Mouse (Mus musculus) forebrain, embryonic 13.5 days (tissue): ENCODE measurements around the gene Efna1. TPM values are rescaled to one million over a fixed set of nuclear protein-coding genes. Genes with fewer than 3 reads are reported as not detected.
A peak's percentile ranks its signal among the peaks of the same experiment; 100 is the strongest.

Source experiments
- ATAC-seq: fragments of 200-750 bp; cut with Nextera tagmentation; 2 replicates; pipeline ENCODE4 v1.8.0; 2017
- H3K27ac ChIP-seq: fragments of 300-500 bp; sonication (generic); 2 replicates; pipeline ENCODE4 v1.5.1; 2015; ENCODE audit warnings: inconsistent platforms, mild to moderate bottlenecking, moderate library complexity
- H3K27me3 ChIP-seq: fragments of 300-500 bp; sonication (generic); 2 replicates; pipeline ENCODE4 v1.6.1; 2015; ENCODE audit warnings: mild to moderate bottlenecking, inconsistent platforms
- H3K36me3 ChIP-seq: fragments of 300-500 bp; sonication (generic); 2 replicates; pipeline ENCODE4 v1.6.1; 2015; ENCODE audit warnings: mild to moderate bottlenecking, inconsistent platforms; ENCODE audit not compliant: poor library complexity, severe bottlenecking
- H3K4me1 ChIP-seq: fragments of 300-500 bp; sonication (generic); 2 replicates; pipeline ENCODE4 v1.6.1; 2015; ENCODE audit warnings: inconsistent platforms
- H3K4me2 ChIP-seq: fragments of 300-500 bp; sonication (generic); 2 replicates; pipeline ENCODE4 v1.6.1; 2015; ENCODE audit warnings: inconsistent platforms, mild to moderate bottlenecking, moderate library complexity
- H3K4me3 ChIP-seq: fragments of 300-500 bp; sonication (generic); 2 replicates; pipeline ENCODE4 v1.5.1; 2015; ENCODE audit warnings: mild to moderate bottlenecking, inconsistent platforms
- H3K9ac ChIP-seq: fragments of 300-500 bp; sonication (generic); 2 replicates; pipeline ENCODE4 v1.6.1; 2015; ENCODE audit warnings: mild to moderate bottlenecking, inconsistent platforms
- H3K9me3 ChIP-seq: fragments of 300-500 bp; sonication (generic); replicated peaks from 2 replicates; pipeline ENCODE4 v1.6.1; 2016; ENCODE audit warnings: inconsistent platforms
- WGBS: fragments of 180-500 bp; shearing (Covaris S2); methylation state at CpG from one replicate; pipeline ENCODE4 v1.1.7; 2015; 5-methylcytosine and 5-hydroxymethylcytosine counted together
- polyA plus RNA-seq: library from polyadenylated mRNA; unstranded; fragments of >200 nt; fragmentation: Nextera tagmentation; extraction: Ambion mirVana; gene quantifications from 2 replicates; pipeline ENCODE4 v1.2.1, GENCODE M21; 2015

Gene Efna1
- polyA plus RNA-seq, 1 experiment from 2014 or later = 9.5 TPM

DNA sequence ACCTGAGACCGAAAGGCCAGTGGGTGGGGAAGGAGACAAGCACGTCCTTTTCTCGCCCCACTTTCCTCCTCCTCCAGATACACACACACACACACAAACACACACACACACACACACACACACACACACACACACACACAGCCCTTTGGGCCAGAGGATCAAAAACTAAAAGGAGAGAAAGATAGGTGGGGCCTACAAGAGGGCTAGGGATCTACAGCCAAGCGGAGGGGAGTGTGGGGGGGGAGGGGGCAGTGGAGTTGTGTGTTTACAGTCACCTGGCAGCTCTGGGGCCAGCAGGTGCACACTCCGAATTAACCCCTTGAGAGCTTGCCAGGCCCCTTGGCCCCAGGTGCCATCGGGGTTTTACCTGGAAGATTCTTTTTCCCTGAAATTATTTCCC, 48.3 kb downstream of the Efna1 start:
- 70% methylated on average over 6 of the region's 6 CpGs for WGBS
- no peak overlapping the region for H3K9ac ChIP-seq
- H3K9me3 ChIP-seq = no peaks in the 10 kb centered on the region
- H3K4me2 ChIP-seq = no peak overlapping the region
- H3K4me1 ChIP-seq = peaks cover 21% of the 10 kb centered on the region
- H3K4me3 ChIP-seq = no peak overlapping the region
- peaks cover 48% of the 10 kb centered on the region for H3K36me3 ChIP-seq
- no peak overlapping the region for H3K27ac ChIP-seq
- no peak for ATAC-seq
- no peaks in the 10 kb centered on the region for H3K27me3 ChIP-seq

DNA sequence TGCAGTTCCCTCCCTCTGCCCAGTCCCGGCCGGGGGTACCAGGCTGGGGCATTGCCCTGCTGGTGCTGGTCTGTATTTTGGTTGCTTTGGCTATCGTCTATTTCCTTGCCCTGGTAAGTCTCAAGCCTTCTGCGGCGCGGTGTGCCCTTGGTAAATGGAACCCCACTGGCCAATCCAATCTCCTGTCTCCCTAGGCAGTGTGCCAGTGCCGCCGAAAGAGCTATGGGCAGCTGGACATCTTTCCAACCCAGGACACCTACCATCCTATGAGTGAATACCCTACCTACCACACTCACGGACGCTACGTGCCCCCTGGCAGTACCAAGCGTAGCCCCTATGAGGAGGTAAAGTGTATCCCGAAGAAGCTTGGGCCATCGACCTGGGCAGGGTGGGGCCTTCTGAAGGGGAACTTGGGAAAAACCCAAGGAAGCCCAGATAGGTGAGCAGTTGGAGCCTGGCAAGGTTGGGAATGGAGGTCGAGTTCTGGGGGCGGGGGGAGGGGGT, 49.1 kb downstream of the Efna1 start:
- Histone ChIP-seq H3K4me2 (no peak overlapping the region), H3K36me3 (peaks cover 40% of the 10 kb centered on the region), H3K9ac (no peak overlapping the region), H3K4me3 (no peak overlapping the region), H3K27me3 (no peaks in the 10 kb centered on the region), H3K4me1 (peaks cover 25% of the 10 kb centered on the region), H3K27ac (no peak overlapping the region), H3K9me3 (no peaks in the 10 kb centered on the region)
- 79% methylated on average over 16 of the region's 16 CpGs for WGBS
- no peak for ATAC-seq

DNA sequence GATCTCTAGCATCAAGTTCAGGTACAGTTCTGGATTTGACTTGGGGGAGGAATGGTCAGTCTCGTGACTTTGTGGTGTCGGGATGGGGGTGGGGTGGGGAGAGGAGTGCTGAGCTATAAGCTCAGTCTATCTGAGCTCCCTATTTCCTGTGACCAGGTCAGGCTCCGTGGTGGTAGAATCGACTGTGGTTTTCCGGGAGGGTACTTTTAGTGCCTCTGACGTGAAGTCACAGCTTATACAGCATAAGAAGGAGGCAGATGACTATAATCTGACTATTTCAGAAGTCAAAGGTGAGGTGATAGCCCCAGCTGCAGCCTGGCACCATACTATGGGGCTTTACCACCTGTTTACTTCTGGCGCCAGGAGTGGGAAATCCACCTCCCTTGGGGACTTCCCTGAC, 49.6 kb downstream of the Efna1 start:
- Histone ChIP-seq H3K9ac (no peak overlapping the region), H3K4me3 (no peak overlapping the region), H3K27ac (no peak overlapping the region), H3K4me1 (peaks cover 30% of the 10 kb centered on the region), H3K4me2 (no peak overlapping the region), H3K36me3 (peaks cover 35% of the 10 kb centered on the region), H3K9me3 (no peaks in the 10 kb centered on the region), H3K27me3 (no peaks in the 10 kb centered on the region)
- 79% methylated on average over 7 of the region's 7 CpGs for WGBS
- ATAC-seq = no peak

GRCm38 (mm10) chr3:89230561-89230960, 50.4 kb downstream of the Efna1 start:
- Histone ChIP-seq H3K9me3 (no peaks in the 10 kb centered on the region), H3K27ac (no peak overlapping the region), H3K27me3 (no peaks in the 10 kb centered on the region), H3K36me3 (peaks cover 27% of the 10 kb centered on the region), H3K9ac (no peak overlapping the region), H3K4me2 (no peak overlapping the region), H3K4me3 (no peak overlapping the region), H3K4me1 (peaks cover 38% of the 10 kb centered on the region)
- 86% methylated on average over 2 of the region's 2 CpGs for WGBS
- ATAC-seq = no peak

DNA sequence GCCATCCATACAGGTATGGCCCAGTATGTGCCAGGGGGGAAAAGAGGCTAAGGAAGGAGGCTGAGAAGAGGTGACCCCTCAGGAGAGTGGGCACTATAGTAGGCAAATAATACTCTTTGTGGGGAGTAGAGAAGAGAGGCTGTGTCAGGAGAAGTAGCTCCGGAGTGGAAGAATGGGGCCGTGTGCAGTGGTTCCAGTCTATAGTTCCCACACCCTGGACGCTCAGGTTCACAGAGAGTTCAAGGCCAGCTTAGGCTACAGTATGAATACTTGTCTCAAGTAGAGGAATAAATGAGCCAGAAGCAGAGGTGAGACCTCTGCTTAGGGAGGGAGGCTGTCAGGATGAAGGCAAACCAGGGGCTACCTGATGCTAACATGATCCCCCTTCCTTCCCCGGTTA, 51.7 kb downstream of the Efna1 start:
- Histone ChIP-seq H3K27me3 (no peaks in the 10 kb centered on the region), H3K4me3 (0 out of 2 replicates have a peak overlapping the region, but pooled peaks have one; percentile 70), H3K27ac (no peak overlapping the region), H3K4me1 (peaks cover 51% of the 10 kb centered on the region), H3K4me2 (no peak overlapping the region), H3K9ac (no peak overlapping the region), H3K9me3 (no peaks in the 10 kb centered on the region), H3K36me3 (peaks cover 24% of the 10 kb centered on the region)
- no peak for ATAC-seq
- WGBS = 43% methylated on average over 4 of the region's 4 CpGs

DNA sequence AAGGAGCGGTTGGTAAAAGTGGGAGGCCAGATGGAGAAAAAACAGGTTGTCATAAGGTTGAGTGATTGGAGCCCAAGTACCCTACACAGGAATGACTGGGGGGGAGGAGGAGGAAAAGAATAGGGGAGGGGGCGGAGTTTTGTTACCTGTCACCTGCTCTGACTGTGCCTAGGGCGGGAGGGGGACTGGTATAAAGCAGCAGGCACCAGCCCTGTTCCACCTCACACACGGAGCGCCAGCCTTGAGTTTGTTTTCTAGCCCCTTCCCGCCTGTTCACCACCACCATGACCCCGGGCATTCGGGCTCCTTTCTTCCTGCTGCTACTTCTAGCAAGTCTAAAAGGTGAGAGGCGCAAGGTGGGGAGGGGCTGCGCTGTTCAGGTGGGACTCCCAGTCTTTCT, 52.1 kb downstream of the Efna1 start, which contains the start of gene Muc1:
Gene Muc1, plus strand, starts transcription at position 222 of the 400 bp plus-strand sequence.
- WGBS = 28% methylated on average over 10 of the region's 10 CpGs
- Histone ChIP-seq H3K27ac (peak within 1 kb of the TSS; percentile 95), H3K9ac (peak within 1 kb of the TSS; percentile 87), H3K4me3 (peak within 1 kb of the TSS; percentile 70), H3K4me1 (peaks cover 55% of the 10 kb centered on the region), H3K27me3 (no peaks in the 10 kb centered on the region), H3K4me2 (peak within 1 kb of the TSS; percentile 77), H3K36me3 (peaks cover 24% of the 10 kb centered on the region), H3K9me3 (no peaks in the 10 kb centered on the region)
- ATAC-seq = no peak

- Histone ChIP-seq H3K9ac (peak overlapping the region; percentile 87), H3K36me3 (peaks cover 24% of the 10 kb centered on the region), H3K4me3 (peak overlapping the region; percentile 70), H3K27ac (peak overlapping the region; percentile 95), H3K27me3 (no peaks in the 10 kb centered on the region), H3K4me2 (peak overlapping the region; percentile 77), H3K9me3 (no peaks in the 10 kb centered on the region), H3K4me1 (peaks cover 62% of the 10 kb centered on the region)
- ATAC-seq = peak; percentile 33
- under 1% methylated on average over 20 of the region's 20 CpGs for whole genome bisulfite sequencing
Observed at GRCm38 (mm10) chr3:89228180-89228549, 52.8 kb downstream of the Efna1 start.

DNA sequence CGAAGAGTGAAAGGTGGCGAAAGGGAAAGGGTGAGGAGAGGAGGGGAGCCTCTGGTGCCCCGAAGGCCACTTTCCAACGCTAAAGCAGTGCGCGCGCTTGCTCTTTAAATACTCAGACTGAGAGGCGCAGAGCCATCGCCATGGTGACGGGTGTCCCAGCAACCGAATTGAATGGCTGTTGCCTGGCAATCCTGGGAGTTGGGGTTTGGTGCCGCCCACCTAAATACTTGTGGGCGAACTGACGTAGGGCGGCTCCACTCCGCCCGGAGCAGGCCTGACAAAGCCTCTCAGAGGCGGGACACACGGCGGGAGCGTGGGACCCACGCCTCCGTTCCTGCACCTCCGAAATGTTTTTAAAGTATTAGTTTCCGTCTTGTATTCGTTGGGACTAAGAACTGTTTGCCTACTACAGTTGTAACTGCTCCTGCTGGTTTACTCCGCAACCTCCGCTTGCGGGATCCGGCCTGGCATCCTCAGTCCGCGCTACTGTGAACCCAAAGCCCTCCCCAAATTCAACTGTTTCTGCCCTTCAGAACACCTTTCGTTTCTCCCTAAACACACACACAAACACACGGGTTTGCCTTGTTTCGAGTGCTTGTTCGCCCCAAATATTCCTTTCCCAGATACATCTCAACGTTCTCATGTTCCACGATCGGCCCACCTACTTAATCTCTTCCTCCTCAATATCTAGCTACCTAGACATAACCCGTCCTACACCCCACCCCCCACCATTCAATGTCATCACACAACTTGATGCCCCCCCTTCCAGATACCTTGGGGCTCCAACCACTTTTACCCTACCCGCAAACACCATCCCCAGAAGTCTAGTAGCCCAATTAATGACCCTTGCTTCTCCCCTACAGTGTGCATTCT, 53.4 kb downstream of the Efna1 start:
- peak; percentile 89 for ATAC-seq
- Histone ChIP-seq H3K4me3 (peak overlapping the region; percentile 70), H3K9me3 (no peaks in the 10 kb centered on the region), H3K27me3 (no peaks in the 10 kb centered on the region), H3K4me2 (peak overlapping the region; percentile 77), H3K9ac (peak overlapping the region; percentile 87), H3K36me3 (peaks cover 27% of the 10 kb centered on the region), H3K4me1 (peaks cover 68% of the 10 kb centered on the region), H3K27ac (peak overlapping the region; percentile 95)
- under 1% methylated on average over 41 of the region's 41 CpGs for WGBS

- Histone ChIP-seq H3K9me3 (no peaks in the 10 kb centered on the region), H3K4me3 (peak within 1 kb of the TSS; percentile 70), H3K36me3 (peaks cover 31% of the 10 kb centered on the region), H3K9ac (peak within 1 kb of the TSS; percentile 87), H3K4me1 (peaks cover 67% of the 10 kb centered on the region), H3K4me2 (peak within 1 kb of the TSS; percentile 77), H3K27ac (peak within 1 kb of the TSS; percentile 95), H3K27me3 (no peaks in the 10 kb centered on the region)
- no peak; the same call in 1 of the 2 replicates for ATAC-seq
- under 1% methylated on average over 21 of the region's 21 CpGs for whole genome bisulfite sequencing
Observed at GRCm38 (mm10) chr3:89226900-89227299, 54.0 kb downstream of the Efna1 start, which contains the start of gene Mtx1. Gene Mtx1, minus strand, starts transcription at chr3:89227088.

GRCm38 (mm10) chr3:89226361-89226760, 54.6 kb downstream of the Efna1 start:
- peak overlapping the region; percentile 95 for H3K27ac ChIP-seq
- H3K9ac ChIP-seq = peak overlapping the region; percentile 87
- peak overlapping the region; percentile 77 for H3K4me2 ChIP-seq
- 2% methylated on average over 11 of the region's 11 CpGs for WGBS
- no peaks in the 10 kb centered on the region for H3K27me3 ChIP-seq
- H3K36me3 ChIP-seq = peaks cover 35% of the 10 kb centered on the region
- ATAC-seq = no peak
- peak overlapping the region; percentile 70 for H3K4me3 ChIP-seq
- H3K9me3 ChIP-seq = no peaks in the 10 kb centered on the region
- peaks cover 68% of the 10 kb centered on the region for H3K4me1 ChIP-seq

DNA sequence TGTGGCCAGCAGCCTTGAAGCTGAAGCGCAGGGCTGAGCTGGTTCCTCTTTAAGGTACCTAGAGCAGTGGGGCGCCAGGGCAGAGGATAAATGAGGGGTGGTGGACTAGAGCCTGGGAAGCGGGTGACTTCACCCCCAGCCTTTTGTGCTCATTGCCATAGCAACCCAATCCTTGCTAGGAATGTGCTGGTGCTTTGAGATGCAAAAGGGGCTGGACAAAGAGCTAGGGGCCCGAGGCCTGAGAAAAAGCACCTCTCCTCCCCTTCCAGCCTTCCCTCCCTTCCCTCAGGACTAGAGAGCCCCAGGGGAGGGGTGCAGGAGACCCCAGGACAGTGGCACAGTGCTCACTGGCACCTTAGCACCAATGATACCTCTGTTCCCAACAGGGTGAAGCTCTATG, 55.0 kb downstream of the Efna1 start:
- H3K36me3 ChIP-seq = peaks cover 40% of the 10 kb centered on the region
- H3K9ac ChIP-seq = peak overlapping the region; percentile 87
- no peaks in the 10 kb centered on the region for H3K27me3 ChIP-seq
- peaks cover 72% of the 10 kb centered on the region for H3K4me1 ChIP-seq
- H3K4me2 ChIP-seq = peak overlapping the region; percentile 77
- H3K27ac ChIP-seq = peak overlapping the region; percentile 95
- H3K4me3 ChIP-seq = peak overlapping the region; percentile 70
- WGBS = 0% methylated on average over 4 of the region's 4 CpGs
- peak; percentile 69 for ATAC-seq
- no peaks in the 10 kb centered on the region for H3K9me3 ChIP-seq

GRCm38 (mm10) chr3:89225321-89225815, 55.6 kb downstream of the Efna1 start:
- peak overlapping the region; percentile 87 for H3K9ac ChIP-seq
- 4% methylated on average over 12 of the region's 12 CpGs for WGBS
- H3K36me3 ChIP-seq = peaks cover 42% of the 10 kb centered on the region
- peak overlapping the region; percentile 70 for H3K4me3 ChIP-seq
- peaks cover 74% of the 10 kb centered on the region for H3K4me1 ChIP-seq
- peak overlapping the region; percentile 77 for H3K4me2 ChIP-seq
- peak overlapping the region; percentile 95 for H3K27ac ChIP-seq
- no peaks in the 10 kb centered on the region for H3K9me3 ChIP-seq
- no peak for ATAC-seq
- no peaks in the 10 kb centered on the region for H3K27me3 ChIP-seq
